Mouse (Mus musculus): ENCODE measurements around the gene Prpf4b. TPM values are rescaled to one million over a fixed set of nuclear protein-coding genes. Genes with fewer than 3 reads are reported as not detected.
"Not testable (repeated sequence)": the region's sequence is repeated elsewhere in the genome, so short reads cannot be mapped to it uniquely, and the experiment has no call there.

Gene Prpf4b
- polyA plus RNA-seq, 1 experiment: 100 TPM

DNA sequence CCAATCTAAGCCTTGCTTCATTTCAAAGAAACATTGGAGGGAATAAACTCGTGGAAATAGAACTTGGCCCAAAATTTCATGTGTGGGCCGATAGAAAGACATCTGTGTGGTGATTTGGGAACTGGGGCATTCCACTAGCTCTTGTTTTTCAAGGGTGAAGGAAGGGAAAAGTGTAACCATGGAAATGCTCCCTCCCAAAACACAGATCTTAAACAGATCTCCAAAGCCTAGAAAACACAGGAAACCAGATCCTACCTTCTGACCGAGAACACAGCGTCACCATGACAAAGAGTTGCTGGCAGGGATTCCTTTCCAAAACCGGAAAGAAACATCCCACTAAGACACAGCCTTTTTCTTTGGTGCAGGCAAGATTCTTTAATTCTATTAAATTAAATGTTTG is 15.7 kb upstream of the Prpf4b start:
- no peak for TF ChIP-seq POLR2A (IDR thresholded peaks at IDR 0.05; ENCODE audit: borderline replicate concordance, insufficient read depth, low read length)
- TF ChIP-seq CTCF (IDR thresholded peaks at IDR 0.05; ENCODE audit: borderline replicate concordance, insufficient read depth, low read depth, low read length): no peak
- DNase-seq: no peak
- H3K27ac ChIP-seq (ENCODE audit: insufficient read depth, low read length): no peak overlapping the region
- H3K27me3 ChIP-seq (ENCODE audit: control insufficient read depth, insufficient read depth, low read length): no peaks in the 10 kb centered on the region
- no peaks in the 10 kb centered on the region for H3K4me1 ChIP-seq (ENCODE audit: control insufficient read depth, insufficient read depth, low read length)
- no peak overlapping the region for H3K4me3 ChIP-seq (replicated peaks; ENCODE audit: insufficient read depth, low read depth, low read length)
- WGBS: 76% methylated on average over 5 of the region's 5 CpGs

DNA sequence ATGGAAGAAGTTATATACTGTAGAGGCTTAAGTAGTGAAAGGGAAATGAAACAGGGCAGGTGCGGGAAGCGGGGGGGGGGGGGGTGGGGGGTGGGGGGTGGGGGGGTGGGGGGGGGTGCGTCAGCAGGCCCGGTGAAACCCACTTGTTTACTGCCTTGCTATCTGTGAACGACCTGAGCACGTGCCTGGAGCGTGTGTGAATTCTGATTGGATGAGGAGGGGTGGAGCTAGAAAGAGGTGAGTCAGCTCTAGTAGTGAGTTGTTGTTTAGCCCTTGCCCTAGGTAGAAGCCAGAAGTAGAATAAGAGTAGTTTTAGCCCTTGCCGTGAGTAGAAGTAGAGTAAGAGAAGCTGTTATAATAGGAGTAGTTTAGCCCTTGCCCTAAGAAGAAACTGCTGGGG is 13.9 kb upstream of the Prpf4b start:
- DNase-seq; H3K4me1 ChIP-seq (ENCODE audit: control insufficient read depth, insufficient read depth, low read length); H3K27ac ChIP-seq (ENCODE audit: insufficient read depth, low read length); H3K27me3 ChIP-seq (ENCODE audit: control insufficient read depth, insufficient read depth, low read length); H3K4me3 ChIP-seq (replicated peaks; ENCODE audit: insufficient read depth, low read depth, low read length): not testable (repeated sequence)
- 57% methylated on average over 8 of the region's 8 CpGs for WGBS

DNA sequence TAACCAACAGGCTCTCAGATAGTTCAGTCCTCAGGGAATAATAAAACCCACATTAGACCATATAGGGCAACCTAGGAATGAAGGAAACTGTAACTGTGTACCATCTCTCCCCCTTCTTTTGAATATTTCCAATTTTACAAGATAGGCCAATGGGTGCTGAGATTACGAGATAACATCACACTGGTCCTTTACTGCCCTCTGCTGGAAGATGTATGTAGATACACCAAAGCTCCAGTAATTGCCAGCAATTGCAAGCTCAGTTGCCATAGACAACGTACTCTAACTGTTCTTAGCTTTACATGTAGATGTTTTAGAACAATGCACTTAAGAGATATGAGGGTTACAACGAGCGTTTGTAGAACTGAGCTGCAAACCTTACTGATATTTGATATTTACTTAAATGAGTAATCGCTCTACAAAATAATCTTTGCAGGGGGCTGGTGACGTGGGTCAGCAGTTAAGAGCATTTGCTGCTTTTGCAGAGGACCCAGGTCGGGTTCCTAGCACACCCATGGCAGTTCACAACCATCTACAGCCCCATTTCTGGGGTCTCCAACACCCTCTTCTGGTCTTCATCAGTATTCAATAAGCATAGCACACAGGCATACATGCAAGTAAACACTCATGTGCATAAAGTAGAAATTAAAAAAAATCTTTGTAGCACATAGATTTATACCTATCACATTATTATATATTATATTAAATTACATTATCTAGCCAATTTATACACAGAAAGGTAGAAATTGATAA is 10.5 kb upstream of the Prpf4b start:
- TF ChIP-seq CTCF (IDR thresholded peaks at IDR 0.05; ENCODE audit: borderline replicate concordance, insufficient read depth, low read depth, low read length) (peak; percentile 56; the same call in 1 of the 2 replicates), POLR2A (IDR thresholded peaks at IDR 0.05; ENCODE audit: borderline replicate concordance, insufficient read depth, low read length) (no peak)
- 34% methylated on average over 7 of the region's 7 CpGs for WGBS
- Histone ChIP-seq H3K4me1 (ENCODE audit: control insufficient read depth, insufficient read depth, low read length) (no peaks in the 10 kb centered on the region), H3K4me3 (replicated peaks; ENCODE audit: insufficient read depth, low read depth, low read length) (no peak overlapping the region), H3K27me3 (ENCODE audit: control insufficient read depth, insufficient read depth, low read length) (no peaks in the 10 kb centered on the region), H3K27ac (ENCODE audit: insufficient read depth, low read length) (no peak overlapping the region)
- peak in 1 of 2 experiments; percentile 56 for DNase-seq

DNA sequence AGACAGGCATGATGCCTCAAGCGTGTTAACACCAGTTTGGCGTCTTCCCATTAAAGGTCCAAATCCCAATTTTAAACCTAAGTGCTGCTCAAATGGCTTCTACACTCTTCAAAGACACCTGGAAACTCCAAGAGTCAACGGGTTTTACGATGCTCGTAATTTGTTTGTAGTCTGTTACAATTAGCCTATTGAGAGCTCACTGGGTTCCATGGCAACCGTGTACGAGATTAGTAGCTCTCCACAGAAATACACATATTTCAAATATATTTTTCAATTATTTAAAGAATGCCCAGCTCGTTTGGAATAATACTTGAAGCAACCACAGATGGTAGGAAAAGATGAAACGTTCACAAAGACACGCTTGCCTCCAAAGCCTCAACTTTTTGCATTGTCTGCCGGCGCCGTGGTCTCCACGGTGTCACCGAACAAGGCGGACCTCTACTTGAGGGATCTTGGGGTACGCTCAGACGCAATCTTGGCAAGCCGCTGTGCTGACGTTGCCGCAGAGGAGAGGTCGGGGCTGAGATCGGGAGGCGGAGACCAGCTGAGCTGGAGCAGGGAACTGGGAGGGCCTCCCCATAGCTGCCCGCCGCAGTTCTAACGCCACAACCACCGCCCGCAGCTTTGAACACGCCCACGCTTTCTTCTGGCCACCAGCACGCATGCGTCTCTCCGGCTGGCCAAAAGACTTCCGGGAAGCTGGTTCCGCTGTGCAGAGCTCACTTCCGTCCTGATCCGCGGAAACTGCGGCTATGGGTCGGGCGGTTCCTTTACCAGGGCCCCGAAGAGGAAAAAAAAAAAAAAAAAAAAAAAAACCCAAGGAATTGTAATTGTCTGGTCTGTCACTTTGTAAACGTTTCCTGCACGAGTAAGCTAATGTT is 1.1 kb upstream of the Prpf4b start:
- 1% methylated on average over 45 of the region's 45 CpGs for WGBS
- H3K4me3 ChIP-seq (replicated peaks; ENCODE audit: insufficient read depth, low read depth, low read length): peak overlapping the region; percentile 62
- DNase-seq: peak; percentile 94 to 96
- peak; percentile 78; the same call in 1 of the 2 replicates for TF ChIP-seq POLR2A (IDR thresholded peaks at IDR 0.05; ENCODE audit: borderline replicate concordance, insufficient read depth, low read length)
- no peak for TF ChIP-seq CTCF (IDR thresholded peaks at IDR 0.05; ENCODE audit: borderline replicate concordance, insufficient read depth, low read depth, low read length)
- no peaks in the 10 kb centered on the region for H3K27me3 ChIP-seq (ENCODE audit: control insufficient read depth, insufficient read depth, low read length)
- H3K27ac ChIP-seq (ENCODE audit: insufficient read depth, low read length): peak overlapping the region; percentile 6; the same call in 1 of the 2 replicates
- H3K4me1 ChIP-seq (ENCODE audit: control insufficient read depth, insufficient read depth, low read length): peaks cover 3% of the 10 kb centered on the region; the same call in 1 of the 2 replicates

DNA sequence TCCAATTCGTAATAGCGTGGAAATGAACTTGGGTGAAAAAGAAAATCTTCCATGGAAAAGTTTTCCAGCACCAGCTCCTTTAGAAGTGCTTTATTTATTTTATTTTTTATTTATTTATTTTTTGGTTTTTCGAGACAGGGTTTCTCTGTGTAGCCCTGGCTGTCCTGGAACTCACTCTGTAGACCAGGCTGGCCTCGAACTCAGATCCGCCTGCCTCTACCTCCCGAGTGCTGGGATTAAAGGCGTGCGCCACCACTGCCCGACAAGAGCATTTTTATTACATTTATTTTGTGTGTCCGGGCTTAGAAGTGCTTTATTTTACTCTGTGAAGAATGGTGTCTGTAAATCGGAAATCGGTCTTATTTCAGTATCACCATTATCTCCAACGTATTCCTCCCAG is 366 bp upstream of the Prpf4b start:
- WGBS: 20% methylated on average over 13 of the region's 13 CpGs
- peak; percentile 46 to 52 for DNase-seq
- H3K27me3 ChIP-seq (ENCODE audit: control insufficient read depth, insufficient read depth, low read length); H3K4me1 ChIP-seq (ENCODE audit: control insufficient read depth, insufficient read depth, low read length); H3K27ac ChIP-seq (ENCODE audit: insufficient read depth, low read length): not testable (repeated sequence)
- peak overlapping the region; percentile 99 for H3K4me3 ChIP-seq (replicated peaks; ENCODE audit: insufficient read depth, low read depth, low read length)

DNA sequence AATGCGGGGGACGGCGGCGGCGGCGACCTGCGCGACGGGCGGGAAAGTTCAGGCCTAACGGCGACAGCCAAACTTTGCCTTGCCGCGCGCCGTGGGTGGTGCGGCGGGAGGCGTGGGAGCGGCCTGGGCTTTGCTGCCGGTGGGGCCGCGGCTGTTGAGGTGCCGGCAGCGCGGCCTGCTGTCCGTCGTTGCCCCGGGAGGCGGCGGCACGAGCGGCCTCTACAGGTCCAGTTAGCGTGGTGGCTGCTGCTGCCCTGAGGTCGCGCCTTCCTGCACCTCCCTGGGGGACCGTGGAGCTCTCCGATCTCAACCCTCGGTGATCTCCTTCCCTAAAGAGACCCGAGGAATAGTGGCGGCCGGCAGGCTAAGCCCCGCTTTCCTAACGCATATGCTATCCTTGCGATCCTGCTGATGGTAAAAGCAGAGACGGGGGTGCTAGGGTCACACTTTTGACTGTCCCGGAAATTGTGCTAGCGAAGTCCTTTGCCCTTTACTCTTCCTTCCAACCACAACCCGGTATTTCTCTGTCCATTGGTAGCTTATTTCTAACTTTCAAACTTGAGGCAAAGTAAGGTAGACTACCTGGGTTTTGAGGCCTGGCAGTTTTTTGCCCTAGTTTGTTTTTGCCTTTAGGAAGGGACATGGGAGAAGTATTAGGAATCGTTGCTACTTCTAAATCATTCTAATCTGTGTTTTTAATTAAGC is 791 bp downstream of the Prpf4b start:
- peaks cover 6% of the 10 kb centered on the region; the same call in 1 of the 2 replicates for H3K4me1 ChIP-seq (ENCODE audit: control insufficient read depth, insufficient read depth, low read length)
- under 1% methylated on average over 50 of the region's 50 CpGs for WGBS
- TF ChIP-seq POLR2A (IDR thresholded peaks at IDR 0.05; ENCODE audit: borderline replicate concordance, insufficient read depth, low read length): no peak
- TF ChIP-seq CTCF (IDR thresholded peaks at IDR 0.05; ENCODE audit: borderline replicate concordance, insufficient read depth, low read depth, low read length): no peak; the same call in 1 of the 2 replicates
- H3K27ac ChIP-seq (ENCODE audit: insufficient read depth, low read length): peak overlapping the region; percentile 92
- H3K4me3 ChIP-seq (replicated peaks; ENCODE audit: insufficient read depth, low read depth, low read length): peak overlapping the region; percentile 99
- H3K27me3 ChIP-seq (ENCODE audit: control insufficient read depth, insufficient read depth, low read length): no peaks in the 10 kb centered on the region
- peak in 1 of 2 experiments; percentile 72 for DNase-seq

DNA sequence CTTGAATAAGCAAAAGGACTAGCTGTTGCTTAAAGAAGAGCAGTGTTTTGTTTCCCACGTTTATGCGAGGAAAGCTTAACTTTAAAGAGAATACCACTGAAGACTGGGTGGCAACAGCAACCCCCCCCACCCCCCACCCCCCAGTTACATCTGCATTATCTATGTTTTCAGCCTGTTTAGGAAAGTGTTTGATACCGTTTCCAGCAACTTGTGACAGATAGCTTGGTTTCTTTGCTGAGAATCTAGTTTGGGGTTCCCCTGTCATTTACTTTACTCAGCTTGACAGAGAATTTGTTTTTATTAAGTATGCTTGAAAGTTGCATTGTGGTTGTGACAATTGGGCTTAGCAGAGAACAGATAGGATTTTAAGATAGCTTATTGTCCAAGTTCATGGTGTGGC is 1.4 kb downstream of the Prpf4b start:
- DNase-seq: no peak
- 3% methylated on average over 3 of the region's 3 CpGs for WGBS
- H3K27ac ChIP-seq (ENCODE audit: insufficient read depth, low read length): no peak overlapping the region

More for the DNA sequence above, 1.4 kb downstream of the Prpf4b start:
- Histone ChIP-seq H3K4me3 (replicated peaks; ENCODE audit: insufficient read depth, low read depth, low read length) (peak overlapping the region; percentile 99), H3K27me3 (ENCODE audit: control insufficient read depth, insufficient read depth, low read length) (no peaks in the 10 kb centered on the region), H3K4me1 (ENCODE audit: control insufficient read depth, insufficient read depth, low read length) (peaks cover 6% of the 10 kb centered on the region; the same call in 1 of the 2 replicates)
- no peak for TF ChIP-seq CTCF (IDR thresholded peaks at IDR 0.05; ENCODE audit: borderline replicate concordance, insufficient read depth, low read depth, low read length)
- no peak for TF ChIP-seq POLR2A (IDR thresholded peaks at IDR 0.05; ENCODE audit: borderline replicate concordance, insufficient read depth, low read length)

Data from cerebellum, adult 2 months (tissue).